18 mouse cellular contexts compared by ENCODE assay signal in the genomic region with DNA sequence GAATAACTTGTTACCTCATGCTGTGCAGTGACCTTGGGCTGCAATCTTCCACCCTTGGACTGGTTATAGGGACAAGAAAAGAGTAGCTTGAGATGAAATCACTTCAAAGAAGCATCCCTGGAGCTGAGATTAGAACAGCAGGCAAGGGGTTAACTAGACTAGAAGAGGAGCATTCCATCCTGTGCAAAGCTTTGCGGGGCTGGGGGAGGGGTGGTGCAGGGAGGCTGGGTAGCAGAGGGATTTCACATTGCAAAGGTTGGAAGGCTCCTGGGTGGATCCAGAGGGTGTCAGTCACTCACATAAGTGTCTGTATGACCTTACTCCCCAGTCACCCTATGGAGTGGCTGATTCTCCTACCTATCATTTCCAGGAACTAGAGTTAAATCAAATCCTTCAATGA. TPM values are rescaled to one million over a fixed set of nuclear protein-coding genes. Genes with fewer than 3 reads are reported as not detected.
A peak's percentile ranks its signal among the peaks of the same experiment; 100 is the strongest.
DNase-seq lines count a peak whose midpoint lies in the region; ATAC-seq and TF ChIP-seq lines count a peak whose summit lies in the region.
"Had no signal": no experiment of that assay in that cellular context is flagged by ENCODE, and none has a peak within 500 bp of the region (broad histone marks: within the 10 kb centered on the region; RNA-seq: fewer than 3 reads in every experiment).

No protein-coding gene starts in this region.

- no peaks in the 10 kb centered on the region for H3K27me3 ChIP-seq in intestine, embryonic 16.5 days (replicated peaks; ENCODE audit: control insufficient read depth, insufficient read depth, low read length)
- H3K27me3 ChIP-seq in intestine, embryonic 15.5 days (replicated peaks) = no peaks in the 10 kb centered on the region
- H3K27me3 ChIP-seq in midbrain, embryonic 12.5 days = no peaks in the 10 kb centered on the region
- no peaks in the 10 kb centered on the region for H3K27me3 ChIP-seq in midbrain, postnatal 0 days (ENCODE audit: insufficient read depth, low read length)
- H3K27me3 ChIP-seq in embryonic facial prominence, embryonic 10.5 days (replicated peaks; ENCODE audit: low read depth, poor library complexity, severe bottlenecking) = no peaks in the 10 kb centered on the region
- H3K27me3 ChIP-seq in neural tube, embryonic 11.5 days (ENCODE audit: control insufficient read depth, insufficient read depth, low read length) = no peaks in the 10 kb centered on the region
- H3K27me3 ChIP-seq: embryonic facial prominence, embryonic 13.5 days; limb, embryonic 13.5 days had no signal

- no peaks in the 10 kb centered on the region for H3K9me3 ChIP-seq in intestine, embryonic 16.5 days (ENCODE audit: control insufficient read depth, low read length)
- no peaks in the 10 kb centered on the region for H3K9me3 ChIP-seq in intestine, embryonic 15.5 days
- H3K9me3 ChIP-seq in midbrain, embryonic 12.5 days = no peaks in the 10 kb centered on the region
- no peaks in the 10 kb centered on the region for H3K9me3 ChIP-seq in midbrain, postnatal 0 days (ENCODE audit: low read length)
- H3K9me3 ChIP-seq in embryonic facial prominence, embryonic 10.5 days = no peaks in the 10 kb centered on the region
- no peaks in the 10 kb centered on the region for H3K9me3 ChIP-seq in neural tube, embryonic 11.5 days (ENCODE audit: control insufficient read depth, low read length)
- H3K9me3 ChIP-seq: embryonic facial prominence, embryonic 13.5 days; limb, embryonic 13.5 days had no signal

- H3K9ac ChIP-seq in intestine, embryonic 16.5 days (ENCODE audit: low read depth, low read length) = no peak overlapping the region
- H3K9ac ChIP-seq in intestine, embryonic 15.5 days = no peak overlapping the region
- no peak overlapping the region for H3K9ac ChIP-seq in midbrain, embryonic 12.5 days (replicated peaks)
- H3K9ac ChIP-seq in midbrain, postnatal 0 days (replicated peaks; ENCODE audit: low read length, poor library complexity, severe bottlenecking) = no peak overlapping the region
- H3K9ac ChIP-seq in neural tube, embryonic 11.5 days (ENCODE audit: low read length) = no peak overlapping the region
- H3K9ac ChIP-seq: embryonic facial prominence, embryonic 13.5 days; limb, embryonic 13.5 days had no signal

- no peak for TF ChIP-seq CTCF in midbrain, postnatal 0 days (IDR thresholded peaks at IDR 0.05)

- no peak for DNase-seq in midbrain, postnatal 0 days (ENCODE audit: low spot score)
- DNase-seq in embryonic facial prominence, embryonic 10.5 days (ENCODE audit: low spot score) = peak; percentile 57
- DNase-seq in neural tube, embryonic 11.5 days (ENCODE audit: low spot score) = peak; percentile 31
- DNase-seq in adrenal gland, adult 8-10 months = no peak
- no peak for DNase-seq in urinary bladder, postnatal 36 days (ENCODE audit: low spot score in 2 of 2)
- DNase-seq: cerebellum, adult 9-10 months; heart, postnatal 14 days; lung, postnatal 36 days had no signal

- 0% methylated on average over 1 of the region's 1 CpGs for WGBS in intestine, embryonic 16.5 days
- 10% methylated on average over 1 of the region's 1 CpGs for WGBS in intestine, embryonic 15.5 days
- WGBS in midbrain, embryonic 12.5 days = 0% methylated on average over 1 of the region's 1 CpGs
- 0% methylated on average over 1 of the region's 1 CpGs for WGBS in midbrain, postnatal 0 days
- WGBS in embryonic facial prominence, embryonic 10.5 days = 3% methylated on average over 1 of the region's 1 CpGs
- WGBS in neural tube, embryonic 11.5 days = 0% methylated on average over 1 of the region's 1 CpGs

- H3K4me1 ChIP-seq in intestine, embryonic 16.5 days (ENCODE audit: control insufficient read depth, insufficient read depth, low read length) = 0 out of 2 replicates have a peak, but pooled peaks cover 5% of the 10 kb centered on the region
- peaks cover 9% of the 10 kb centered on the region for H3K4me1 ChIP-seq in intestine, embryonic 15.5 days (replicated peaks)
- H3K4me1 ChIP-seq in midbrain, embryonic 12.5 days = peaks cover 15% of the 10 kb centered on the region
- H3K4me1 ChIP-seq in midbrain, postnatal 0 days (ENCODE audit: insufficient read depth, low read length) = no peaks in the 10 kb centered on the region
- H3K4me1 ChIP-seq in embryonic facial prominence, embryonic 10.5 days = peaks cover 38% of the 10 kb centered on the region
- no peaks in the 10 kb centered on the region for H3K4me1 ChIP-seq in neural tube, embryonic 11.5 days (ENCODE audit: control insufficient read depth, insufficient read depth, low read length)

- H3K27ac ChIP-seq in intestine, embryonic 16.5 days (ENCODE audit: low read length) = no peak overlapping the region
- H3K27ac ChIP-seq in intestine, embryonic 15.5 days = no peak overlapping the region
- H3K27ac ChIP-seq in midbrain, embryonic 12.5 days (replicated peaks) = no peak overlapping the region
- no peak overlapping the region for H3K27ac ChIP-seq in midbrain, postnatal 0 days (ENCODE audit: low read depth, low read length)
- H3K27ac ChIP-seq in embryonic facial prominence, embryonic 10.5 days (replicated peaks) = peak overlapping the region; percentile 57
- no peak overlapping the region for H3K27ac ChIP-seq in neural tube, embryonic 11.5 days (ENCODE audit: low read depth, low read length)
- H3K27ac ChIP-seq: embryonic facial prominence, embryonic 13.5 days; limb, embryonic 13.5 days had no signal

- H3K4me2 ChIP-seq in intestine, embryonic 16.5 days (ENCODE audit: low read depth, low read length) = no peak overlapping the region
- no peak overlapping the region for H3K4me2 ChIP-seq in intestine, embryonic 15.5 days (replicated peaks)
- no peak overlapping the region for H3K4me2 ChIP-seq in midbrain, embryonic 12.5 days (replicated peaks)
- no peak overlapping the region for H3K4me2 ChIP-seq in midbrain, postnatal 0 days (ENCODE audit: low read depth, low read length, poor library complexity, severe bottlenecking)
- H3K4me2 ChIP-seq in neural tube, embryonic 11.5 days (ENCODE audit: low read depth) = no peak overlapping the region
- H3K4me2 ChIP-seq: embryonic facial prominence, embryonic 13.5 days; limb, embryonic 13.5 days had no signal

- ATAC-seq in intestine, embryonic 16.5 days = 0 out of 2 replicates have a peak, but pooled peaks have one; percentile 36
- ATAC-seq in intestine, embryonic 15.5 days = no peak
- 0 out of 2 replicates have a peak, but pooled peaks have one; percentile 38 for ATAC-seq in midbrain, embryonic 12.5 days (ENCODE audit: low FRiP score, low read depth)
- ATAC-seq in midbrain, postnatal 0 days (ENCODE audit: low FRiP score) = no peak
- ATAC-seq in neural tube, embryonic 11.5 days (ENCODE audit: insufficient read depth, low FRiP score, low TSS enrichment) = no peak

- H3K36me3 ChIP-seq in intestine, embryonic 16.5 days (ENCODE audit: control insufficient read depth, insufficient read depth, low read length) = no peaks in the 10 kb centered on the region
- no peaks in the 10 kb centered on the region for H3K36me3 ChIP-seq in intestine, embryonic 15.5 days
- H3K36me3 ChIP-seq in midbrain, embryonic 12.5 days = no peaks in the 10 kb centered on the region
- no peaks in the 10 kb centered on the region for H3K36me3 ChIP-seq in midbrain, postnatal 0 days (ENCODE audit: insufficient read depth, low read length)
- H3K36me3 ChIP-seq in embryonic facial prominence, embryonic 10.5 days (replicated peaks) = no peaks in the 10 kb centered on the region
- no peaks in the 10 kb centered on the region for H3K36me3 ChIP-seq in neural tube, embryonic 11.5 days (ENCODE audit: control insufficient read depth, insufficient read depth, low read length)
- H3K36me3 ChIP-seq: embryonic facial prominence, embryonic 13.5 days; limb, embryonic 13.5 days had no signal

- H3K4me3 ChIP-seq in intestine, embryonic 16.5 days (ENCODE audit: low read length) = no peak overlapping the region
- no peak overlapping the region for H3K4me3 ChIP-seq in intestine, embryonic 15.5 days (replicated peaks)
- H3K4me3 ChIP-seq in midbrain, embryonic 12.5 days = no peak overlapping the region
- H3K4me3 ChIP-seq in midbrain, postnatal 0 days (ENCODE audit: low read depth, low read length) = no peak overlapping the region
- H3K4me3 ChIP-seq in embryonic facial prominence, embryonic 10.5 days = 0 out of 2 replicates have a peak overlapping the region, but pooled peaks have one; percentile 8
- no peak overlapping the region for H3K4me3 ChIP-seq in neural tube, embryonic 11.5 days (ENCODE audit: low read depth, low read length)
- H3K4me3 ChIP-seq: embryonic facial prominence, embryonic 13.5 days; limb, embryonic 13.5 days had no signal

RNA-seq across cellular contexts. Expression of a gene that starts 3.5 kb away (rescaled TPM):
- polyA plus RNA-seq in intestine, embryonic 16.5 days (2015; fragmentation: Nextera tagmentation; extraction: Ambion mirVana) = 0.04 and 0.05 TPM in 2 replicates
- 0.05 TPM in 1 of 2 replicates, not detected in the other for polyA plus RNA-seq in intestine, embryonic 15.5 days (2015; fragmentation: Nextera tagmentation; extraction: Ambion mirVana)
- 0.77 and 0.89 TPM in 2 replicates for polyA plus RNA-seq in midbrain, embryonic 12.5 days (2016; fragmentation: Nextera tagmentation; extraction: Ambion mirVana)
- total RNA-seq in midbrain, postnatal 0 days (2014; rRNA removed) = 12.9 and 14.7 TPM in 2 replicates
- 20.3 and 20.9 TPM in 2 replicates for polyA plus RNA-seq in midbrain, postnatal 0 days (2015; fragmentation: Nextera tagmentation; extraction: Ambion mirVana)
- polyA plus RNA-seq in embryonic facial prominence, embryonic 10.5 days (2016; fragmentation: Nextera tagmentation; extraction: Ambion mirVana) = not detected in 2 replicates
- polyA plus RNA-seq in neural tube, embryonic 11.5 days (2014; fragmentation: Nextera tagmentation; extraction: Ambion mirVana) = 0.20 TPM in 1 of 2 replicates, not detected in the other
- under 1 TPM in 3 of 4 experiments, not detected in 1; 0.07 to 0.40 (median 0.15) TPM for total RNA-seq in adrenal gland, adult 8-10 months (2022)
- total RNA-seq: granulocyte monocyte progenitor cell, adult 5-6 weeks; monocyte, adult 5-6 weeks had no signal
- polyA plus RNA-seq: embryonic facial prominence, embryonic 13.5 days; limb, embryonic 13.5 days; stomach, embryonic 14.5 days; urinary bladder, adult 2 months had no signal

RNA-seq across cellular contexts. Expression of a gene that starts 23.3 kb away (rescaled TPM):
- polyA plus RNA-seq in intestine, embryonic 16.5 days (2015; fragmentation: Nextera tagmentation; extraction: Ambion mirVana) = not detected in 2 replicates
- polyA plus RNA-seq in intestine, embryonic 15.5 days (2015; fragmentation: Nextera tagmentation; extraction: Ambion mirVana) = 0.05 TPM in 1 of 2 replicates, not detected in the other
- polyA plus RNA-seq in midbrain, embryonic 12.5 days (2016; fragmentation: Nextera tagmentation; extraction: Ambion mirVana) = 3.6 and 4.2 TPM in 2 replicates
- 17.2 and 18.3 TPM in 2 replicates for total RNA-seq in midbrain, postnatal 0 days (2014; rRNA removed)
- polyA plus RNA-seq in midbrain, postnatal 0 days (2015; fragmentation: Nextera tagmentation; extraction: Ambion mirVana) = 13.1 and 14.7 TPM in 2 replicates
- polyA plus RNA-seq in embryonic facial prominence, embryonic 10.5 days (2016; fragmentation: Nextera tagmentation; extraction: Ambion mirVana) = 0.10 and 0.24 TPM in 2 replicates
- polyA plus RNA-seq in neural tube, embryonic 11.5 days (2014; fragmentation: Nextera tagmentation; extraction: Ambion mirVana) = 0.53 and 0.69 TPM in 2 replicates
- not detected for total RNA-seq in adrenal gland, adult 8-10 months (2022)
- total RNA-seq: granulocyte monocyte progenitor cell, adult 5-6 weeks; heart, postnatal 14 days; monocyte, adult 5-6 weeks had no signal
- polyA plus RNA-seq: intestine, embryonic 14.5 days; limb, embryonic 13.5 days; stomach, embryonic 14.5 days; urinary bladder, adult 2 months had no signal

Comparison
In these comparisons a context has a peak if more than half of its experiments do, and no peak if none do; other contexts are left out.
1. ATAC-seq: peak in intestine, embryonic 16.5 days (single experiment) and midbrain, embryonic 12.5 days (single experiment); none in intestine, embryonic 15.5 days (single experiment), midbrain, postnatal 0 days (single experiment) and neural tube, embryonic 11.5 days (single experiment).
2. RNA of a gene that starts 3.5 kb away (polyA plus RNA-seq): 20.3 to 20.9 TPM in midbrain, postnatal 0 days; 0.77 to 0.89 TPM in midbrain, embryonic 12.5 days, 0.05 TPM in intestine, embryonic 15.5 days, 0.04 to 0.05 TPM in intestine, embryonic 16.5 days, not detected in embryonic facial prominence, embryonic 10.5 days and 0.20 TPM in neural tube, embryonic 11.5 days; every median in the first group is over 10 times any median in the second.
3. DNase-seq: peak in embryonic facial prominence, embryonic 10.5 days (single experiment) and neural tube, embryonic 11.5 days (single experiment); none in midbrain, postnatal 0 days (single experiment), adrenal gland, adult 8-10 months (single experiment) and urinary bladder, postnatal 36 days (0 of 2).